Comparison of ENCODE assay signal across 18 mouse cellular contexts in the genomic region with DNA sequence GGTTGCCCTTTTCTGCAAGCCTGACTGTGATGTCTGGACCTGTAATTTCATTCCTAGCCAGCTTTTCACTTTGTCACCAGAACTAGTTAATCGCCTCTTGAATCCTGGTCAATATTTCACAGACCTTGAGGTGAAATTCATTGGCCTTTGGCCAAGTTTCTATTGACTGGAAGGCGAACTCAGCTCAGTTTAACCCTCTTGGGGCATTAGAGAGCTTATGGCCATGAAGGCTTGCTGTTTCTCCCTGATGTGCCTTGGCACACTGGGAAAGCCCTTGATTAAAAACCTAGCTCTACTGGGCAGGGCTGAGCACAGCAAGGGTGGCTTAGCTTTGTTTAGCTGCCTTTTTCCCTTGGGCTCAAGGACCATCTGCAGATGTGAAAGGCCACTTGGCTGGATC.
DNase-seq lines count a peak whose midpoint lies in the region; ATAC-seq lines count a peak whose summit lies in the region.
"Had no signal": no experiment of that assay in that cellular context is flagged by ENCODE, and none has a peak within 500 bp of the region (broad histone marks: within the 10 kb centered on the region; RNA-seq: fewer than 3 reads in every experiment).

No protein-coding gene starts in this region.

- no peak for ATAC-seq in kidney, embryonic 14.5 days (ENCODE audit: low FRiP score, low TSS enrichment)
- ATAC-seq: forebrain, embryonic 16.5 days had no signal

- no peaks in the 10 kb centered on the region for H3K36me3 ChIP-seq in kidney, embryonic 14.5 days (ENCODE audit: control insufficient read depth, insufficient read depth, low read length)
- H3K36me3 ChIP-seq: heart, embryonic 15.5 days; limb, embryonic 15.5 days had no signal

- WGBS in kidney, embryonic 14.5 days = 63% methylated on average over 2 of the region's 2 CpGs

- DNase-seq in adrenal gland, postnatal 14 days = peak; percentile 4
- no peak for DNase-seq in adrenal gland, postnatal 4 days (ENCODE audit: low spot score in 2 of 2)
- peak; percentile 67 for DNase-seq in kidney, adult 11 months
- peak; percentile 44 for DNase-seq in kidney, adult 18-20 months
- peak; percentile 69 for DNase-seq in kidney, postnatal 14 days
- no peak for DNase-seq in c-Kit-positive CD71-positive TER-119-positive erythroid progenitor cells, embryonic 14.5 days (ENCODE audit: low spot score)
- DNase-seq in right cerebral cortex, postnatal 14 days = no peak
- DNase-seq: adrenal gland, adult 2 months; cerebellum, adult 18-20 months; heart, adult 18-20 months; layer of hippocampus, postnatal 36 days; spleen, adult 18-20 months; thymus, postnatal 25 days had no signal

- H3K4me2 ChIP-seq in kidney, embryonic 14.5 days (replicated peaks; ENCODE audit: low read depth, low read length) = no peak overlapping the region
- H3K4me2 ChIP-seq: heart, embryonic 15.5 days; limb, embryonic 15.5 days had no signal

- H3K27ac ChIP-seq in kidney, embryonic 14.5 days (ENCODE audit: low read depth, low read length) = no peak overlapping the region
- H3K27ac ChIP-seq: heart, embryonic 15.5 days; limb, embryonic 15.5 days had no signal

- no peaks in the 10 kb centered on the region for H3K4me1 ChIP-seq in kidney, embryonic 14.5 days (ENCODE audit: control insufficient read depth, insufficient read depth, low read length)
- H3K4me1 ChIP-seq: heart, embryonic 15.5 days; limb, embryonic 15.5 days had no signal

- H3K4me3 ChIP-seq in kidney, embryonic 14.5 days (ENCODE audit: low read length) = no peak overlapping the region
- H3K4me3 ChIP-seq: erythroblast, embryonic 14.5 days; heart, embryonic 15.5 days; limb, embryonic 15.5 days had no signal

- H3K27me3 ChIP-seq in kidney, embryonic 14.5 days (ENCODE audit: control insufficient read depth, insufficient read depth, low read length) = no peaks in the 10 kb centered on the region
- H3K27me3 ChIP-seq: heart, embryonic 15.5 days; limb, embryonic 15.5 days had no signal

- H3K9me3 ChIP-seq in kidney, embryonic 14.5 days (ENCODE audit: control insufficient read depth, low read length) = no peaks in the 10 kb centered on the region
- H3K9me3 ChIP-seq: heart, embryonic 15.5 days; limb, embryonic 15.5 days had no signal

- no peak overlapping the region for H3K9ac ChIP-seq in kidney, embryonic 14.5 days (ENCODE audit: low read depth, low read length)
- H3K9ac ChIP-seq: heart, embryonic 15.5 days; limb, embryonic 15.5 days had no signal

Comparison
In these comparisons a context has a peak if more than half of its experiments do, and no peak if none do; other contexts are left out.
1. DNase-seq: peak in adrenal gland, postnatal 14 days (single experiment), kidney, adult 11 months (single experiment), kidney, adult 18-20 months (single experiment) and kidney, postnatal 14 days (single experiment); none in adrenal gland, postnatal 4 days (0 of 2), c-Kit-positive CD71-positive TER-119-positive erythroid progenitor cells, embryonic 14.5 days (single experiment) and right cerebral cortex, postnatal 14 days (single experiment).